Mouse (Mus musculus): ENCODE results near the gene 1700022I11Rik. TPM values are rescaled to one million over a fixed set of nuclear protein-coding genes. Genes with fewer than 3 reads are reported as not detected.

The 1700022I11Rik gene
- polyA plus RNA-seq (2012; rRNA removed), result 0.10 and 0.11 TPM in 2 replicates

GRCm38 (mm10) chr4:42969304-42969703 is at the start of gene 1700022I11Rik:
TSS of gene 1700022I11Rik (plus strand) at chr4:42969604.
- no peak for DNase-seq (ENCODE audit: low read depth, low spot score)
- WGBS, result 83% methylated on average over 4 of the region's 4 CpGs

GRCm38 (mm10) chr4:42920726-42921125 is 48.7 kb upstream of the 1700022I11Rik start:
- 44% methylated on average over 9 of the region's 9 CpGs for WGBS
- DNase-seq (ENCODE audit: low read depth, low spot score), result no peak

- no peak for DNase-seq (ENCODE audit: low read depth, low spot score)
- 78% methylated on average over 2 of the region's 2 CpGs for WGBS
Observed at GRCm38 (mm10) chr4:42921536-42921935, 47.9 kb upstream of the 1700022I11Rik start.

GRCm38 (mm10) chr4:42922056-42922455 is 47.3 kb upstream of the 1700022I11Rik start:
- 51% methylated on average over 6 of the region's 6 CpGs for WGBS
- no peak for DNase-seq (ENCODE audit: low read depth, low spot score)

- no peak for DNase-seq (ENCODE audit: low read depth, low spot score)
- WGBS, result 78% methylated on average over 8 of the region's 8 CpGs
Observed at GRCm38 (mm10) chr4:42922461-42922860, 46.9 kb upstream of the 1700022I11Rik start.

- no peak for DNase-seq (ENCODE audit: low read depth, low spot score)
- WGBS, result 75% methylated on average over 13 of the region's 13 CpGs
Observed at GRCm38 (mm10) chr4:42924095-42924710, 45.2 kb upstream of the 1700022I11Rik start.

- 83% methylated on average over 5 of the region's 5 CpGs for WGBS
- no peak for DNase-seq (ENCODE audit: low read depth, low spot score)
Observed at GRCm38 (mm10) chr4:42928209-42928608, 41.2 kb upstream of the 1700022I11Rik start.

GRCm38 (mm10) chr4:42928952-42929351 is 40.5 kb upstream of the 1700022I11Rik start:
- DNase-seq (ENCODE audit: low read depth, low spot score), result no peak
- 93% methylated on average over 9 of the region's 9 CpGs for WGBS

- WGBS, result 63% methylated on average over 8 of the region's 8 CpGs
- DNase-seq (ENCODE audit: low read depth, low spot score), result no peak
Observed at GRCm38 (mm10) chr4:42932229-42932969, 37.0 kb upstream of the 1700022I11Rik start.

- 3% methylated on average over 22 of the region's 22 CpGs for WGBS
- DNase-seq (ENCODE audit: low read depth, low spot score), result no peak
Observed at GRCm38 (mm10) chr4:42933630-42934029, 35.8 kb upstream of the 1700022I11Rik start.

GRCm38 (mm10) chr4:42941396-42941795 is 28.0 kb upstream of the 1700022I11Rik start:
- DNase-seq (ENCODE audit: low read depth, low spot score), result no peak
- WGBS, result 79% methylated on average over 7 of the region's 7 CpGs

GRCm38 (mm10) chr4:42943341-42943740 is 26.1 kb upstream of the 1700022I11Rik start:
- no peak for DNase-seq (ENCODE audit: low read depth, low spot score)
- WGBS, result 71% methylated on average over 5 of the region's 5 CpGs

- no peak for DNase-seq (ENCODE audit: low read depth, low spot score)
- whole genome bisulfite sequencing, result 80% methylated on average over 9 of the region's 9 CpGs
Observed at GRCm38 (mm10) chr4:42944185-42944584, 25.2 kb upstream of the 1700022I11Rik start.

GRCm38 (mm10) chr4:42945043-42945442 is 24.4 kb upstream of the 1700022I11Rik start:
- DNase-seq (ENCODE audit: low read depth, low spot score), result no peak
- 5% methylated on average over 6 of the region's 6 CpGs for WGBS

- 89% methylated on average over 3 of the region's 3 CpGs for WGBS
- no peak for DNase-seq (ENCODE audit: low read depth, low spot score)
Observed at GRCm38 (mm10) chr4:42945445-42945844, 24.0 kb upstream of the 1700022I11Rik start.

GRCm38 (mm10) chr4:42945952-42946351 is 23.5 kb upstream of the 1700022I11Rik start:
- WGBS, result 7% methylated on average over 5 of the region's 5 CpGs
- DNase-seq (ENCODE audit: low read depth, low spot score), result no peak

- WGBS, result 60% methylated on average over 10 of the region's 10 CpGs
- no peak for DNase-seq (ENCODE audit: low read depth, low spot score)
Observed at GRCm38 (mm10) chr4:42946733-42947290, 22.6 kb upstream of the 1700022I11Rik start.

GRCm38 (mm10) chr4:42948527-42948926 is 20.9 kb upstream of the 1700022I11Rik start:
- 26% methylated on average over 13 of the region's 13 CpGs for WGBS
- DNase-seq (ENCODE audit: low read depth, low spot score), result no peak

GRCm38 (mm10) chr4:42949051-42949675 is 20.2 kb upstream of the 1700022I11Rik start:
- no peak for DNase-seq (ENCODE audit: low read depth, low spot score)
- WGBS, result 7% methylated on average over 14 of the region's 14 CpGs

GRCm38 (mm10) chr4:42949676-42950051 is 19.7 kb upstream of the 1700022I11Rik start, which contains the start of gene Dnajb5:
TSS of gene Dnajb5 (plus strand) at chr4:42949814.
- WGBS, result under 1% methylated on average over 38 of the region's 39 CpGs
- peak; percentile 96 for DNase-seq (ENCODE audit: low read depth, low spot score)
